Mouse (Mus musculus) liver, postnatal 0 days (tissue): ENCODE data around the gene Nav2.

ENCODE experiments used
- CTCF ChIP-seq: sonication (generic); IDR thresholded peaks from 2 replicates; pipeline ENCODE4 v1.5.1; 2016; ENCODE audit warnings: antibody characterized with exemption, low read depth
- EP300 ChIP-seq: IDR thresholded peaks from 2 replicates; pipeline ENCODE4 v1.6.1; 2016; ENCODE audit warnings: antibody characterized with exemption, low read depth, mild to moderate bottlenecking

- TF ChIP-seq EP300 (no peak), CTCF (no peak)
Observed at GRCm38 (mm10) chr7:49462328-49462811, 553.9 kb downstream of the Nav2 start.
